Mouse (Mus musculus) G1E-ER4 (cell line): ENCODE results near the gene Mtmr2. TPM values are rescaled to one million over a fixed set of nuclear protein-coding genes. Genes with fewer than 3 reads are reported as not detected.

Experiments used
- GATA1 ChIP-seq: IDR thresholded peaks from one replicate; pipeline ENCODE4 v1.8.0; 2012; ENCODE audit warnings: low read length, inconsistent platforms
- polyA plus RNA-seq: library from polyadenylated mRNA; stranded (reverse); fragments of >175 nt; gene quantifications from 2 replicates; pipeline ENCODE4 v1.2.3, GENCODE M21; 2012

Mtmr2 gene
- 11.5 and 12.8 TPM in 2 replicates for polyA plus RNA-seq

DNA sequence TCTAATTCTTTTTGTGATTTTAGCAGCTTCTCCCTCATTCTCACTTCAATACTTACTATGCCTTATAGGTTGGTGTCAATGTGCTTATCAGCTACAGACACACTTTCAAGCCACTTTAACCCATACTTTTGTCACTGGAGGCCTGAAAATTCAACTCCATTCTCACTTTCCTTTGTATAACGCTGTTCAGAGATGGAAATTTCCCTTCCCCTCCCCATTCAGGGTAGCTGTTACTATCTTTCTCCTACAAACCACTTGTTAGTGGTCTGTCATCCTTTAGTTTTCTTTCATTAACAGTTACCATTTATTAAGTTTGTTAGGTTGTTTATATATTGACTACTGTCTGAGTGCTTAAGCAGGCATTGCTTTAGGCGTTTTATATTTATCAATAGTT, at the start of gene Mtmr2:
TSS of gene Mtmr2 (plus strand) at position 7 of the 394 bp plus-strand sequence.
- TF ChIP-seq GATA1, result no peak

DNA sequence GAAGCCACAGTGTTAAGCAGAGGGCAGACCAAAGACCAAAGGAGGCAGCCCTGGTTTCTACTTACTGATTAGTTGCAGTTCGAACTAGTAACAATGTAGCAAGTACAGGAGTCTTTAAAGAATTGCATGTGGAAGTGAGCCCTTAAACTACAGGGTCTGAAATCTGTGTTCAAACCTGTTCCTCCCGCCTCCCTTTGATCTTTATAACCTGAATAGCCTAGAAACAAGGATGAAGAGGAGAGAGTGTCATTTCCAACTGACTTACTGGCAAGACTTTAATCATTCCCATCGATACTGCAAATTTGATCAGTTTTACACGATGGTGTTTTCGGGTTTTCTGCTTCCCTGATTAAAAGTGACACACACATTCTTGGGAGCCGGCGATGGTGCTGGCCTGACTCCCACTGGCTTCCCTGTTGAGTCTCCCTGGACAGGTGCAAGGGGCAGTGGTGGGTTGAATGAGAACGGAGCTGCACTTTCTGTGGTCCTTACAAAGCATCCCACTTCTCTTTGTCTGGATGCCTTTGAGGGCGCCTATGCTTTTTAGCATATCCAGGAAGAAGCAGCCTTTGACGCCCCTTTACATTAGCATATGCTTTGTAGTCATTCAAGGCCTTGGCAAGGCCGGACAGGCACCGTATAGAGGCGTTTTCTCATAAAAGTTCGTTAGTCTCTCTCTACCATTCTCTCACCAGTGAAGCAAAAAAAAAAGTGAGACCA, 49.0 kb upstream of the Mtmr2 start:
- TF ChIP-seq GATA1, result no peak

DNA sequence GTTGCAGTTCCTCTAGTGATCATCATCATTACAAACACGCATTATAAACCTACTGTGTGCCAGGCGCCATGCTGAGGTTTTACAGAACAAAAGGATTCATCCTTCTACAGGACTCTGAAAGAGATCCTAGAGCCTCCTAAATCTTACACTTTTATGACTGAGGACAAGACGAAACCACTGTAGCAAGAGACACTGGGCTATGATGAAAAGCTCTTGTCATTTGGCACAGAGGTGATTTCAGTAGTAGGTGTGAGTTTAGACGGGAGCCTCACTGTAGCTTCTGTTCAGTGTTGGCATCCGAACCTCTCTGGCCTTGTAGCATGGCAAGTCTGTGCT, 48.5 kb upstream of the Mtmr2 start:
- TF ChIP-seq GATA1, result no peak

DNA sequence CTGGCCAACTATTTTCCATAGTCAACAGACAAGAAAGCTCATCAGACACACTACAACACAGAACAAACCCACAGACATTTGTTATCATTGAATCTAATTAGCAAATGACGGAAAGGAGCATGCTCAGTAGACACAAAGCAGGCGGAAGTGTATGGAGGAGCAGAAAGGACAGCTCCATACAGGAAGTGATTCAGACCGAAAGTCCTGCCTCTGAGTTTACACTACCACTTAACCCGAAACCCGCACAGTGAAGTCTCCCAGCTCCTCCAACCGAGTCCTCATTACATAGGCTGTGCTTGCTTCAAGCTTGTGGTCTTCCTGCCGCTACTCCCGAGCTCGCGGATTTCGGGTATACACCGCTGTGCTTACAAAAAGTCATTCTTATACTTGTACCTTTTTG, 46.4 kb upstream of the Mtmr2 start:
- TF ChIP-seq GATA1, result no peak

DNA sequence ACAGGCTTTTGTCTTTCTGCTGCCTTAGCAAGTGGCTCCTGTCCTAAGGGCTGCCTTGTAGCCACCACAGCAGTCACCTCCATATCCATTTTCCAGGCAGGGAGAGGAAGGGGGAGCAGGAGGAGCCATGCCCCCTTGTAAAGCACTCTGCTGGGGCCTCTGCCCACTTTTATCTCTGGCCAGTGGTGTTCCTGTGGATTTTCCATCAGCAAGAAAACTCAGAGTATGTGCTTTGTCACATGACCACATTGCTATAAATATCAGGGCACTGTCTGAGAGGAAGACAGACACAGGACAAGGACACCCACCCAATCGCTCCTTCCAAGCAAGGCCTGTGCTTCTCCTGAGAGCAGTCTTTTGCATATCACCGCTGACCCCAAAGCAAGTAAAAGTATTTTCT, 45.1 kb upstream of the Mtmr2 start:
- TF ChIP-seq GATA1, result no peak

DNA sequence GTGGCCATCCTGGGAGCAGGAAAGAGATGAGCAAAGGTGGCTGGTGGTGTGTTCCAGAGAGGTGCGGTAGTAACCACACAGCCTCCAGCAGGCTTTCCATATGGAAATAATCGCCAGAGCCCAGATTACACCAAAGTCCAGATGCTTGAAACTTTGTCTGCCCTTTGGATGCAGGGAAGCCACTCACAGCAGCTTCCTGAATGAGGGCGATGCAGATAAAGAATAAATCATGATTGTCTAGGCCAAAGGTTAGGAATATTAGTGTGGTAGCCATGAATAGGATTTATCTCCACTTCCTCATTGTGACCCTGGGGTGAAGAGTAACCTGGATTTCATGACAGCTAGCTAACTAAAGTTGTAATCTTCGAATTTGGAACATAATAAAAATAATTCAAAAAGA, 43.3 kb upstream of the Mtmr2 start:
- no peak for TF ChIP-seq GATA1

DNA sequence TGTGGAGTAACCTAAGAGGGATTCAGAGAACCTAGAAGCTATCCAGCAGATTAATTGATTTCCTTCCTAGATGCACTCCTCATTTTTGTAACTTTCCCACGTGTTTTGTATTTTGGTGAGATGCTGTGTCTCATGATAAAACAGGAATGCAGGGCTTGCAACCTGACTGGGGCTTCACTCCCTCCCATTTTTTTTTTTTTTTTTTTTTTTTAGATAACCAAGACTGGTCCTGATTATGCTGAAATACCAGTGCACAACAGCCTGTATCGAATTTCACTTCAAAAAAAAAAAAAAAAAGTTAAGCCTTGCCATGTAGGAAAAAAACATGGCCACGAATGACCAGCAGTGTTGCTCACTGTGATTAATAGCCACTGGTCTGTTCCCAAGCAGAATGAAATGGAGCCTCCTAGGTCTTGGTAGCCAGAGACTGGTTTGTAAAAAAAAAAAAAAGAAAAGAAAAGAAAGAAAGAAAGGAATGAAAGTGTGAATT, 41.1 kb upstream of the Mtmr2 start:
- TF ChIP-seq GATA1, result no peak

DNA sequence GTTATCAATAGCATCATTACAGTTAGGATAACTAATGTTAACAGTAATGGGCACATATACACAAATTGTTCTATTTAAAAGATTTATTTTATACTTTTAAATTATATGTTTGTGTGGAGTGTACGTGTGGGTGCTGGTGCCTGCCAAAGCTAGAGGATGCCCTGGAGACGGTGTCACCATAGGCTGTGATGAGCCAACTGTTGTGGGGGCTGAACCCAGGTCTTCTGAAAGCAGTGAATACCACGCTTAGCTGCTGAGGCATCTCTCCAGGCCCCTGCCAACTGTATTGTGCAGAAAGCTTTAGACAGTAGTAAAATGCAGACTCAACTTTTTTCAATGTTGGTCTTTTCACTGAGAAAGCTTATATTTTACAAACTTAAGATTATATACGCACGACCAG, 38.8 kb upstream of the Mtmr2 start:
- no peak for TF ChIP-seq GATA1

DNA sequence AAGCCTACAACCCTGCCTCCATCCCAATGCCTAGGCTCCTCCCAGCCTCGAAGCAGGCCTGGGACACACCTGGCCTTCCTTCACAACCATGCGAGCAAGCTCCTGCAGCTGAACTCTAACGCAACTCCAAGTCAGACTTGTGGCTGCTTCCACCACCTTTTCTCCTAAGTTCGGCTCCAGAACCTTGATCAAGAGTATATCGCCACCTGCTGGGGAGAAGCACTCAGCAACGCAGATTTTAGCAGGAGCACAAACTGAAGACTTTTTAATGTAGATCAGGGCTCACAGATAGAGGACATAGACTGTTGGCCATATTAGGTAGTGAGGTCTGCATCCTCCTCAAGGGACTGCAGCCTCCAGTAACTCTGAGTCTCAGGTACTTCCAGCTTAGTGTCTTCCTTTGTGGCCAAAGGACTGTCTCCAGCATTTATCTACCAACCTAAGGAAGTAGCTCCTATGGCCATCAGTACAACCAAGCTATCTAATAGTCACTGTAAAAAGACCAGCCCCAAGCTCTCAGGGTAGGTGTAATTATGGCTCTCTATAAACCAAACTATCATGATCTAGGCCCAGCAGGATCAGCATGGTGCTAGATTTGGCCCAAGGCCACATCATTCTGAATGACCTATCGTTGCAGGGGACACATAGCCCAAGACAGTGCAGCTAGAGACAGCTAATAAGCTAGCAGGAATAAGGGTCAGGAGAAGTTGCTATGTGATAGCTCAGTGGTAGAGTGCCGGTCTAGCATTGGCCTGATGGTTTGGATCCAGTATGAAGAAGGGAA, 31.7 kb upstream of the Mtmr2 start:
- no peak for TF ChIP-seq GATA1

DNA sequence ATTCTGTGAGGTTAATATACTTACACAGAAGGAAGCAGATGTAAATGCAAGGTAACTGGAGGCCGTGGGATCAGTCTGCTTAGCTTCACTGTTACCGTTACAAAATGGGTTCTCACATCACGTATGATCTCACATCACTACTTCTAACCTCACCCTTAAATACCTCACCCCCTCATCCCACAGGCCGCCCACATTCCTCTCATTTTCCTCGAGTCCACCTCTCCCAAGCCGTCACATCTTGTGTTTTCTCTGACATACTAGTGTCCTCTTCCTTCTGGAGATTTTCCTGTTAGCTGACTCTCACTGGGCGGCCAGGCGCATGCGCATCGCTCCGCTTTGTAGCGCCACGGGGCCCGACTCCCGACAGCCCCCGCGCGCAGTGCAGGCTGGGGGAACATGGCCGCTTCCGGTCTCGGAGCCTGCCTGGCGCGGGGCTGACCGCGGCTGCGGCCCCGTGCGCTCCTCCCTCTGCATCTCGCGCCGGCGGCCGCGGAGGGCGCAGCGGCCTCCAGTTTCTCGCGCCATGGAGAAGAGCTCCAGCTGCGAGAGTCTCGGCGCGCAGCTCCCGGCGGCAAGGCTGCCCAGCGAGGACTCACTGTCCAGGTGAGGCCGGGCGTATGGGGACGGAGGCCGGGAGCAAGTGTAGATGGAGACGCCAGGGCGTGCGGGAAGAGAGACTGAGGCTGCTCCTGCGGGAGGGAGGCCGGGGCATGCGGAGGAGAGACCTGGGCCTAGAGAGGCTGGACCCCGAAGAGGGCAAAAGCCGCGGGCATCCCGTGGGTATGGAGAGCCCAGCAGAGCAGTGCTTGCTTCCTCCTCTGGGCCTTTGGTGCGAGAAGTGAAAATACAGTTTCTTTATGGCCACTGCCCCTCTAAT, 826 bp downstream of the Mtmr2 start:
- TF ChIP-seq GATA1, result no peak

DNA sequence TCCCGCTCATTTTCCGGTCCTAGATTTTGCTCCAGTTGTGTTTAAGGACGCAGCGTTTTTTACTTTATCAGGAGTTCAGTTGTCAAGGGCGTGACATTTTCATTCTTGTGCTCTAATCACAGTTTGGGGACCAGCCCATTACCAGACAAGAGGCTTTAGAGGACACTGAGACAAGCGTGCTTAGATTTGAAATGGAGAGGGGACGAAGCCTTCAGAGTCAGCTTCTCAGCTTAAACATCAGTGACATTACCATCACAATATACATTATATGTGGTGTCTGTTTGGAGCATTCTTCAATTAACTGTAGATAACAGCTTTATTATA, 1.4 kb downstream of the Mtmr2 start:
- TF ChIP-seq GATA1, result no peak

DNA sequence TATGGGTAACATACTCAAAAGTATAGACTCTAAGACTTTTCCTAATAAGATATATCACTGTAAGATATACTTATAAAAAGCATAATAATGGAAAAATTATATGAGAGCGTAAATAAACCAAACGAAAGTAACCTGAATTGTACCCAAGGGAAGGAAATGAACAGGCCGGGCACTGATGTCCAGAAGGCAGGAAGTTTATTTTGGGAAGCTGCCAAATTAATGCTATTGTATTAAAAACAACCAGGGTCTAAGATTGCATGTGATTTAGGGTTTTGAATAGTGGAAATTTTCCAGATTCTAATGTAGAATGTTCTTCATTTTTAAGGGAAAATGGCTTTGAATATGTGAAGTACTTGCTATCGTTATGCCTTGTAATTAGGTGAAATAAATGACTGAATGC, 4.3 kb downstream of the Mtmr2 start:
- no peak for TF ChIP-seq GATA1

DNA sequence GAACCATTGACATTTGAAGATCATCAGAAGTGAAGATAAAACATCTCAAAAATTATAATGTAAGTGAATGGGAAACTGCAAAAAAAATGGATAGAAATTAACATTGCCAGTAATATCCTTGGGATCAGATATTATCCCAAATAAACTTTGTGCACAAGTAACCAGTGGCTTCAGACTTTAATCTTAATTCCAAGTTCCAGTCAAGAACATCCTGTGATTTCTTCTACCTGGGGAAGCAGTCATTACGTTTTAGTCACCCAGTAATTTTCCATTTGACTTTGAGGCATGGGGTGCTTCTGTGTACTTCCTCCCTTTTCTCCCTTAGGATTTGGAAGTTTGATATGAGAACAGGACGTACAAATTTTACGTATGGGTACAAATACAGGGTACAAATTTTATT, 12.2 kb downstream of the Mtmr2 start:
- no peak for TF ChIP-seq GATA1

DNA sequence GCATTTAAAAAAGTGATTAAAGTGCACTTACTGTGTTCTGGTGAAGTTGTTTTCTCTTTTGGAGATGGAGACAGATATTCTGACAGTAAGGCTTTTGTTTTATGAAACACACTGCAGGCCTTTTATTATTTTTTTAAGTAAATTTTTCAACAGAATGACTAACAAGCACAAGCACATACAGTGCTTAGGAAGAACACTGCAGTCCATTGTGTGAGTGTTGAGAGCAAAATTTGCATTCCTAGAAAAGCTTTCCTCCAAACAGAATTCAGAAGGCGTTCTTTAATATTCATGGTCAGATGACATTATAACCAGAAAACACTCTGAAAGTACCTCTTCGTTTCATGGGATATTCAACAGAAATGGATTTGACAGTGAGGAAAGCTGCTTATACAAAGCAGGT, 17.4 kb downstream of the Mtmr2 start:
- TF ChIP-seq GATA1, result no peak

DNA sequence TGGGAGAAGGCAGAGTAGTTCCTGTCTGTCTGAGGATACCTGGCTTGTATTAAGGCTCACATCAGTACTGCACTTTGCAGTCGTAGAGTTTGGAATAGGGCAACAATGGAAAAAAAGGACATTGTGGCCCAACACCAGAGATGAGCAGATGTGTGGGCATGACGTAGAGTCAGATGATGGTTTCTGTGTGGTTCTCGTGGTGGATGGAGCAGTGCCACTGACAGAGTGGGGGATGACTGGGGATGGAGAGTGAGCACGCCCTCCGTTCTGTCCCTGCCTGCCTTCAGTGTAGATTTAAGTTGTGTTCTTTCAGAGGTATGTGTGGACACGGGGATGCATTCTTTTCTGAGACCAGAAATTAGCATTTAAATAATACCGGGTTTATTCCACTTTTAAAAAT, 18.4 kb downstream of the Mtmr2 start:
- no peak for TF ChIP-seq GATA1

DNA sequence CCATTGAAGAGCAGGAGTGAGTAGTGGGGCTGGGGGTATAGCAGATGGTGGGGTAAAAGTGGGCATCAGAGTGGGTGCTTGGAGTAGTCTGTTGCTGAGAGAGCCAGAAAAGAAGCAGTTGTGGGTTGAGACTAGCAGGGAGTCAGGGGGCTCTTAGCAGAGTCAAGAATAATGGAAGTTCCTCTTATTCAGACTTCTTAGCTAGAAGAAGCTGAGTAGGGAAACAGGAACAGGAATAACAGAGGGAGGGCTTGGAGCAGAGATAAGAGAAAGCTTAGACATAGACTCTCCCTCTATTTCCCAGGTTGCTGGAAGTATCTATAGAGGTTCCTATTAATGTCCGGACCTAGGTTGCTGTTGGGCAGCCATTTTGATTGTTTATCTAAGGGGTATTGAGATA, 26.5 kb downstream of the Mtmr2 start:
- TF ChIP-seq GATA1, result no peak

DNA sequence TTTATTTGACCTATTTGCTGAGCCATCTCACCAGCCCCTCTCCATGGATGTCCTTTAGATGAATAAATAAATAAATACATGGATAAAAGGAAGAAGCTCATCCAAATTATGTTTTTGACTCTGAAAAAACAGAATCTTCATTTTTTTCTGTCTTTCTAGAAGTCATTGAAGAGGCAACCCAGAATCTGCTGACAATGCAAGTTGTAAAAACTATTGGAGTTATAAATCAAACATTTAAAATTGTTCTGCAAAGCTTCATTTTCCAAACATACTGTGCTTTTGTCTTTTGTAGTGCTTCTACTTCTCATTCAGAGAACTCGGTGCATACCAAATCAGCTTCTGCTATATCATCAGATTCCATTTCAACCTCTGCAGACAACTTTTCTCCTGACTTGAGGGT, 33.8 kb downstream of the Mtmr2 start:
- no peak for TF ChIP-seq GATA1
